In genomic region chr12:112829244-112829864, GRCm38 (mm10) we compare ENCODE assay signal across 8 mouse cellular contexts. TPM values are rescaled to one million over a fixed set of nuclear protein-coding genes. Genes with fewer than 3 reads are reported as not detected.
DNase-seq lines count a peak whose midpoint lies in the region; ATAC-seq and TF ChIP-seq lines count a peak whose summit lies in the region.

Cdca4 (minus strand) TSS chr12:112829423.

- POLR2A ChIA-PET in Patski (lab: Charles Lee): interaction anchor here (1.2 kb wide), 2 partner anchors 11 to 12 kb away, joined by 3 to 4 read pairs; no protein-coding TSS in a partner anchor

- peak within 1 kb of the TSS; percentile 94 for H3K9ac ChIP-seq in hindbrain, embryonic 14.5 days

- H3K4me3 ChIP-seq in hindbrain, embryonic 14.5 days (replicated peaks; ENCODE audit: low read length): peak within 1 kb of the TSS; percentile 64

- peaks cover 37% of the 10 kb centered on the region for H3K4me1 ChIP-seq in hindbrain, embryonic 14.5 days (replicated peaks; ENCODE audit: control insufficient read depth, insufficient read depth, low read length)

- no peaks in the 10 kb centered on the region for H3K27me3 ChIP-seq in Patski
- no peaks in the 10 kb centered on the region for H3K27me3 ChIP-seq in hindbrain, embryonic 14.5 days (ENCODE audit: control insufficient read depth, insufficient read depth, low read length)

- H3K9me3 ChIP-seq in hindbrain, embryonic 14.5 days (ENCODE audit: control insufficient read depth, low read length): no peaks in the 10 kb centered on the region

- in situ Hi-C loops in Patski (cut with MboI; ENCODE audit: low pct_unique_long_range_greater_than_20kb): no loop called here

- TF ChIP-seq CTCF in Patski (IDR thresholded peaks at IDR 0.05): no peak

- H3K36me3 ChIP-seq in hindbrain, embryonic 14.5 days (replicated peaks; ENCODE audit: control insufficient read depth, insufficient read depth): peaks cover 34% of the 10 kb centered on the region

- peak; percentile 65 for DNase-seq in Patski (ENCODE audit: low read depth, low spot score)
- peak; percentile 99 to 100 for DNase-seq in cerebellum, postnatal 14 days
- DNase-seq in frontal cortex, postnatal 25 days (ENCODE audit: low spot score in 2 of 2): peak; percentile 93 to 97
- DNase-seq in hindbrain, embryonic 14.5 days (ENCODE audit: low spot score): peak; percentile 98
- DNase-seq in layer of hippocampus, postnatal 36 days: peak; percentile 96 to 98
- DNase-seq in lung, postnatal 36 days: peak; percentile 98
- DNase-seq in retina, postnatal 1 day: peak; percentile 98
- DNase-seq in urinary bladder, adult 18-20 months (ENCODE audit: low spot score in 2 of 2): peak; percentile 94 to 96

- H3K27ac ChIP-seq in hindbrain, embryonic 14.5 days: peak within 1 kb of the TSS; percentile 87

- under 1% methylated on average over 50 of the region's 72 CpGs for WGBS in hindbrain, embryonic 14.5 days

- H3K4me2 ChIP-seq in hindbrain, embryonic 14.5 days (replicated peaks): peak within 1 kb of the TSS; percentile 82

- peak; percentile 95 for ATAC-seq in Patski
- peak; percentile 98 for ATAC-seq in hindbrain, embryonic 14.5 days (ENCODE audit: low FRiP score)

- CTCF ChIA-PET in Patski (lab: Charles Lee): interaction anchor here (1.2 to 1.5 kb wide), 2 partner anchors 14 to 31 kb away, joined by 3 to 4 read pairs; no protein-coding TSS in a partner anchor

RNA-seq across cellular contexts. Expression of gene Cdca4, which starts in this region (rescaled TPM):
- 23.5 TPM for polyA plus RNA-seq in Patski (2021)
- polyA plus RNA-seq in hindbrain, embryonic 14.5 days (2014; fragmentation: Nextera tagmentation; extraction: Ambion mirVana): 39.1 and 43.4 TPM in 2 replicates
- 1 to 10 TPM; 7.8 to 8.1 TPM for total RNA-seq in layer of hippocampus, postnatal 36 days (2021)

Comparison
In these comparisons a context has a peak if more than half of its experiments do, and no peak if none do; other contexts are left out.
1. Peak in every context shown above with its lines: DNase-seq, ATAC-seq, H3K4me3 ChIP-seq and H3K27ac ChIP-seq.